Mouse (Mus musculus) 416B (cell line): ENCODE measurements around the gene Sox9.

Experiments used
- DNase-seq: peaks from one replicate; pipeline ENCODE4 v3.0.0; 2011; ENCODE audit warnings: low read depth

Sox9 gene

GRCm38 (mm10) chr11:112798831-112799382 is 16.9 kb downstream of the Sox9 start:
- DNase-seq, result no peak

GRCm38 (mm10) chr11:112801189-112801818 is 19.3 kb downstream of the Sox9 start:
- DNase-seq, result no peak

DNA sequence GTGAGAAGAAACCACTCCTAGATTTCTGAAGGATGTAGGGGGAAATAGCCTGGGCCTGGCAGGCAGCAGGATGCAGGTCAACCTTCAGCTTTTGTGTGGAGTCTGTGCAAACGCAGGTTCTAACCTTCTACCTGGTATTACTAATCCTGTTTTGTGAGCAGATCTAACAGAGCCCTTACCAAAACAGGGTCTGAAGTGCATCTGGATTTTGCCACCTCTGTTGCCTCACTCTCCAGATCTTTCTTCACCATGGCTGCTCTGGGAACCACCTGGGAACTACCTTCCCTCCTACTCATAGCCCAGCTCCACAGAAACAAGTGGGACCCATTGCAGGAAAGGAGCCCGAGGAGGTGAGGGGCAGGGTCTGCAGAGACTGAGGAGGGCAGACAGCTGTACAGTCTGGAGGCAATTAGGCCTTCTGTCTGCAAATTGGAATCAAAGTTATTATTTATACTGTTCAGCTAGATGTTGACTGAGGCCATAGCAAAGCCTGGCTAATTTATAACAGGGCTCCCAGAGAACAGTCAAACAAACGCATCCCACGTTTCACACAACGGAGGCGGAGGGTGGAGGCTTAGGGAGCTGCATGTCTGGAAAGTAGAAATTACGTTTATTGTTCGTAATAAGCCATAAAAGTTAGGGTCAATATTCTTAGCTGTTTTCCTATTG is 25.9 kb downstream of the Sox9 start:
- DNase-seq, result no peak

- DNase-seq, result no peak
Measured at GRCm38 (mm10) chr11:112810447-112811151, 28.6 kb downstream of the Sox9 start.

GRCm38 (mm10) chr11:112811152-112811871 is 29.3 kb downstream of the Sox9 start:
- no peak for DNase-seq

DNA sequence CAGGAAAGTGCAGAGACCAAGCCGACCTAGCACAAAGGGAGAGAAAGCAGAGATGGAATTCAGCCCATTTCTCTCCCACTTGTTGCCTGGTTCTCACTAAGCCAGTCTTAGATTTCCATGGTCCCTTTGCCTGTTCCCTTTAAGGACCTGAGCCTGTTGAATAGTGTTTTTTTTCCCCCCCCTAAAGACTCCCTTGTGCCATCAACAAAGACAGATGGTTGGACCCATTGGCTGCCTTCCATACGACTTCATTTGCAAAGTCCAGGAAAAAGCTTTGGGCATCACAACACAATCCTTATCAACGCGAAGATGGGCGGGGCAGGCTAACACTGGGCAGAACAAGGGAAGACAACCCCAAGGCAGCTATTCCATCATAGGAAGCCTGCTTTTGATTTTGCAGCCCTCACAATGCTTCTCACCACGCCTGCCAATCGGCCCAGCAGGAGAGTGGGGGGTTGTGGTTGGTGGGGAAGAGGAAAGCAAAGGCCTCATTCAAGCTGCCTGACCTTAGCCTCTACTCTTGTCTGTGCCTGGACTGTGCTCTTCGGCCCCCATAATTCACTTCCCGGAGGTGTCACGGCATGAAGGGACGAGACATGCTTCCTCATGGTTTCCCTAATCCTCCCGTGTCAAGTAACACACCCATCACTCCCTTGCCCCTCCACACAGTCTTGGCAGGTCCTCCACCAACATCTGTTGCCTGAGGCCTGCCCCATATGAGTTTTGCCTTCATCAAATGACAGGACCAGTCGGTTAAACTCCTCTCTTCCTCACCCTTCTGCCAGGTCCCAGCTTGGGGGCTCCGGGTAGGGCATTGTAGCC is 36.0 kb downstream of the Sox9 start:
- no peak for DNase-seq

GRCm38 (mm10) chr11:112818651-112819270 is 36.7 kb downstream of the Sox9 start:
- no peak for DNase-seq

GRCm38 (mm10) chr11:112821536-112821935 is 39.5 kb downstream of the Sox9 start:
- no peak for DNase-seq

GRCm38 (mm10) chr11:112824146-112824545 is 42.1 kb downstream of the Sox9 start:
- DNase-seq, result no peak

DNA sequence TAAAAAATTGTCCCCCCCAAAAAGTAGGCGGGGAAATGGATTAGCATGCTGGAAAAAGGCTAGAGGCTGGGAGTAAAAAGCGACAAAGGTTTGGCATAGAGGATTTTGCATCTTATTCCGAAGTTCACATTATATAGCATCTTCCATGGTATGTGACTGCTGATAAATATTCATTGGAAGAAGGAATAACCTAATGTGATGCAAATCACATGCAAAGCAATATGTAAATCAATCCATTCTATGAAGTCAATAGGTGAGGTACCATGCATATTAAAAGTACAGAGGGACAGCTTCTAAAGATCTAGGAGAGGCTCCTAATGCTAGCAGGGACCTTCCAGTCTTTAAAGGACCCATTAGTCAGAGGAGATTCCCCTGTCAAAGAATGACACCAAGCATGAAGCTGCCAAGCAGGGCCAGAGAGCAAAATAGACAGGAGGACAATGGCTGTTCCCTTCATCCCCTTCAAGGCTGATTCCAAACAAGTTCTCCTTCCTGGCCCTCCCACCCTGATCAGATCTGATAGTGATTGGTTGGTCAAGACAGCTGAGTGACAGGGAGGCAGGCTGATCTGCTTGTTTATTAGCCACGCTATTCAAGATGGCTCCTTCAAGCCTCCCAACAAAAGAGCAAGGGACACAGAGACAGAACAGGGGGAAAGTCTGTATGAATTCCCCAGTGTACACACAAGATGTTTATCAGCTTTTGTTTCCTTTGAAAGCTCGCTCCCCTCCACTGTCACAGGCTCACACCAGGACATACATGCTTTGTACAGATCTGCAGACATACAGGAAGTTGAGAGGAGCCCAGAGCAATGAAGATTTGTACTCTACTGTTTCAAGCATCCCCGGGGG is 44.4 kb downstream of the Sox9 start:
- no peak for DNase-seq

DNA sequence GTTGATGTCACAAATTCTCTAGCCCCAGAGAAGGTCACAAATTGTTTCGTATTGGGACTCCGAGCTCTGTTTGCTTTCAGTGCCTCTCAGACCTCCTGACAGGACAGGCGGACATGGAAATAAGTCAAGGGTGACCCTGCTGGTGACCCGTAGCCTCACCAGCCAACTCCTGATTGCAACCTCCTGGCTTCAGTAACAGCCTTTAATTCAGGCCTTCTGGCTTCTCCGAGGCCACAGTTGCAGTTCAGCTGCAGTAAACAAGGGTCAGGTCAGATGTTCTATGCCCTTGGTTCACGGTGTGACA is 45.0 kb downstream of the Sox9 start:
- no peak for DNase-seq

DNA sequence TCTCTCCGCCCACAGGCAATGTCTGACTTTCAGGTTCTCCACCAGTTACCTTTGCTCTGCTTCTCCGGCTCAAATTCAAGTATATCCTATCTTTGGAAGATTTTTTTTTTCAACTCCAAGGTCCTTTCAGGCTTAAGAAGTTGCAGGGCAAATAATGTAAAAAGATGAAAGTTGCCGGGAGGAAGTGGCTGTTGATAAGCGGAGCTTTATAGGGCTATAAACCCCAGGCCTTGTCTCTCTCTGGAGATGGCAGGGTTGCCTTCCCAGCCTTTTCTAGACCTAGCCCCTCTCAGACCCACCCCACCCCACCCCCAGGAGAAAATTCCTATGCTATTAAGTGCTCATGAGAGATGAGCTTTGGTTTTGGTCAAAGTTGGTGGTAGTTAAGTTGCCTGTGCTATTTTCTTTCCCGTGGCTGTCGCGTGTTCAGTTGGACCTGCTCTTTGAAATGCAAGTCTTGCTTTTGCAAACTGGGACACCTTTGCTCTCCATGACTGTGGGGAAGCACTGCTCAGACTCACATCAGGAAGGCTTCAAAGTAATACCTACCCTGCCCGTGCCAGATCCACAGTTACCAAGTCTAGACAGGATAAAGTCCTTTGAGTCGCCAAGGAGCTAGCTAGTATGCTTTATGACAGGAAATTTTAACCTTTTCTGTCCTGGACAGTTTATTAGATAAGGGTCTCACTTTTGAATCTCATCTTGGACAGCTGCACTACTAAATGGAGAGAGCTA is 46.7 kb downstream of the Sox9 start:
- DNase-seq, result no peak

GRCm38 (mm10) chr11:112834245-112835005 is 52.4 kb downstream of the Sox9 start:
- DNase-seq, result no peak

DNA sequence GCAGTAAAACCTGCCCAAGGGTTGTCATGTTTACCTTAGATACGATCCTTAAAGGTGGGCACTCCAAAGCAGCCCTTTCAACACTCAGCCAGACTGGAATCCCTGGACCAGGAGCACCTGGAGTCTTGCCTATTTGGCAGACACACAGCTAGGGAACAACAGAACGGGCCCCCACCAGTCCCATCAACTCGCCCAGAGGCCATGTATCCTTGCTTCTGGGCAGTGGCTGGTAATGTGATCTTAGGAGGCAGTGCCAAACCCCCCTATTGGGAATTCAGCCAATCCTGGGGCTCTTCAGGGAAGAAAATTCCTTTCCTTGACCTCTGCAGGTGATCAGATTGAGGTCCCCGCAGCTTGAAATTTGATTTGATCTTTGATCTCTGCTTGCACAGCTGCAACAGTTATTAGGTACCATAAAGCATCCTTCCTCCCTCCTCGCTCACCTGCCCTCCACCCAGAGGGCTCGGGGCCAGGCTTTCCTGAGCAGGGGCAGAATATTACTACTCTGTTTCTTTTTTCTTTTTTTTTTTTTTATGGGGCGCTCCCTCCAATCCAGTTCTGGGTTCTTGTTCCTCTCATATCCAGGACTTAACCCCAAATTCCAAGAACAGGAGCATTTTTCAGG is 53.6 kb downstream of the Sox9 start:
- DNase-seq, result no peak
